Mouse (Mus musculus) liver, embryonic 14.5 days (tissue): ENCODE results near the gene Ubxn2a.

ENCODE experiments used
- CTCF ChIP-seq: IDR thresholded peaks from 2 replicates; pipeline ENCODE4 v1.5.1; 2016; ENCODE audit warnings: antibody characterized with exemption, low read depth, control low read depth
- EP300 ChIP-seq: IDR thresholded peaks from 2 replicates; pipeline ENCODE4 v1.6.1; 2016; ENCODE audit warnings: antibody characterized with exemption, low read depth

GRCm38 (mm10) chr12:4856160-4856559 is 51.3 kb downstream of the Ubxn2a start:
- TF ChIP-seq CTCF (peak; percentile 70), EP300 (no peak)
